Mouse (Mus musculus): Measurements from ENCODE around the gene Aig1. TPM values are rescaled to one million over a fixed set of nuclear protein-coding genes. Genes with fewer than 3 reads are reported as not detected.

The Aig1 gene
- polyA plus RNA-seq, 1 experiment from 2014 or later: 48.8 TPM

GRCm38 (mm10) chr10:13801296-13801695 lies 67.5 kb downstream of the Aig1 start:
- Histone ChIP-seq H3K36me3 (peaks cover 7% of the 10 kb centered on the region; the same call in 1 of the 2 replicates), H3K27ac (no peak overlapping the region), H3K9ac (no peak overlapping the region), H3K4me2 (replicated peaks) (no peak overlapping the region), H3K4me3 (no peak overlapping the region), H3K27me3 (replicated peaks) (no peaks in the 10 kb centered on the region), H3K9me3 (no peaks in the 10 kb centered on the region), H3K4me1 (no peaks in the 10 kb centered on the region)
- no peak for ATAC-seq (ENCODE audit: low FRiP score, low read depth)
- 92% methylated on average over 5 of the region's 5 CpGs for WGBS

- Histone ChIP-seq H3K4me1 (no peaks in the 10 kb centered on the region), H3K27me3 (replicated peaks) (no peaks in the 10 kb centered on the region), H3K4me2 (replicated peaks) (no peak overlapping the region), H3K9me3 (no peaks in the 10 kb centered on the region), H3K36me3 (peaks cover 5% of the 10 kb centered on the region; the same call in 1 of the 2 replicates), H3K4me3 (no peak overlapping the region), H3K9ac (no peak overlapping the region), H3K27ac (no peak overlapping the region)
- no peak for ATAC-seq (ENCODE audit: low FRiP score, low read depth)
- WGBS: 86% methylated on average over 1 of the region's 1 CpGs
These were observed 75.3 kb downstream of the Aig1 start for GRCm38 (mm10) chr10:13793458-13793857.

- no peak overlapping the region for H3K4me3 ChIP-seq
- H3K4me2 ChIP-seq (replicated peaks): no peak overlapping the region
- H3K9ac ChIP-seq: no peak overlapping the region
- no peaks in the 10 kb centered on the region for H3K27me3 ChIP-seq (replicated peaks)
- H3K9me3 ChIP-seq: no peaks in the 10 kb centered on the region
- WGBS: 90% methylated on average over 8 of the region's 8 CpGs
- no peak overlapping the region for H3K27ac ChIP-seq
- peaks cover 5% of the 10 kb centered on the region; the same call in 1 of the 2 replicates for H3K36me3 ChIP-seq
- H3K4me1 ChIP-seq: no peaks in the 10 kb centered on the region
- no peak for ATAC-seq (ENCODE audit: low FRiP score, low read depth)
These were observed 76.0 kb downstream of the Aig1 start for GRCm38 (mm10) chr10:13792788-13793187.

GRCm38 (mm10) chr10:13789604-13790003 lies 79.2 kb downstream of the Aig1 start:
- H3K4me2 ChIP-seq (replicated peaks): no peak overlapping the region
- H3K9ac ChIP-seq: no peak overlapping the region
- H3K36me3 ChIP-seq: peaks cover 3% of the 10 kb centered on the region; the same call in 1 of the 2 replicates
- WGBS: 98% methylated on average over 1 of the region's 1 CpGs
- H3K27ac ChIP-seq: no peak overlapping the region
- H3K4me1 ChIP-seq: no peaks in the 10 kb centered on the region
- no peak for ATAC-seq (ENCODE audit: low FRiP score, low read depth)
- H3K9me3 ChIP-seq: no peaks in the 10 kb centered on the region
- H3K27me3 ChIP-seq (replicated peaks): no peaks in the 10 kb centered on the region
- no peak overlapping the region for H3K4me3 ChIP-seq

GRCm38 (mm10) chr10:13788057-13788456 lies 80.7 kb downstream of the Aig1 start:
- Histone ChIP-seq H3K4me1 (no peaks in the 10 kb centered on the region), H3K9ac (no peak overlapping the region), H3K9me3 (no peaks in the 10 kb centered on the region), H3K27ac (no peak overlapping the region), H3K4me2 (replicated peaks) (no peak overlapping the region), H3K4me3 (no peak overlapping the region), H3K27me3 (replicated peaks) (no peaks in the 10 kb centered on the region), H3K36me3 (no peaks in the 10 kb centered on the region)
- WGBS: 91% methylated on average over 9 of the region's 9 CpGs
- no peak for ATAC-seq (ENCODE audit: low FRiP score, low read depth)

GRCm38 (mm10) chr10:13782774-13783173 lies 86.0 kb downstream of the Aig1 start:
- no peaks in the 10 kb centered on the region for H3K36me3 ChIP-seq
- no peaks in the 10 kb centered on the region for H3K4me1 ChIP-seq
- no peaks in the 10 kb centered on the region for H3K9me3 ChIP-seq
- ATAC-seq (ENCODE audit: low FRiP score, low read depth): no peak
- H3K4me3 ChIP-seq: no peak overlapping the region
- H3K4me2 ChIP-seq (replicated peaks): no peak overlapping the region
- H3K27ac ChIP-seq: no peak overlapping the region
- no peak overlapping the region for H3K9ac ChIP-seq
- 87% methylated on average over 5 of the region's 5 CpGs for WGBS
- H3K27me3 ChIP-seq (replicated peaks): no peaks in the 10 kb centered on the region

- 87% methylated on average over 10 of the region's 10 CpGs for WGBS
- no peaks in the 10 kb centered on the region for H3K27me3 ChIP-seq (replicated peaks)
- no peak overlapping the region for H3K27ac ChIP-seq
- no peak overlapping the region for H3K4me3 ChIP-seq
- H3K36me3 ChIP-seq: no peaks in the 10 kb centered on the region
- no peak for ATAC-seq (ENCODE audit: low FRiP score, low read depth)
- no peak overlapping the region for H3K4me2 ChIP-seq (replicated peaks)
- H3K9ac ChIP-seq: no peak overlapping the region
- no peaks in the 10 kb centered on the region for H3K9me3 ChIP-seq
- H3K4me1 ChIP-seq: no peaks in the 10 kb centered on the region
These were observed 86.5 kb downstream of the Aig1 start for GRCm38 (mm10) chr10:13782235-13782757.

- no peak for ATAC-seq (ENCODE audit: low FRiP score, low read depth)
- no peak overlapping the region for H3K4me2 ChIP-seq (replicated peaks)
- 89% methylated on average over 3 of the region's 3 CpGs for WGBS
- H3K4me1 ChIP-seq: no peaks in the 10 kb centered on the region
- H3K27ac ChIP-seq: no peak overlapping the region
- H3K9me3 ChIP-seq: no peaks in the 10 kb centered on the region
- no peaks in the 10 kb centered on the region for H3K27me3 ChIP-seq (replicated peaks)
- H3K36me3 ChIP-seq: no peaks in the 10 kb centered on the region
- no peak overlapping the region for H3K4me3 ChIP-seq
- H3K9ac ChIP-seq: no peak overlapping the region
These were observed 92.8 kb downstream of the Aig1 start for GRCm38 (mm10) chr10:13776014-13776413.

- no peak for ATAC-seq (ENCODE audit: low FRiP score, low read depth)
- H3K36me3 ChIP-seq: no peaks in the 10 kb centered on the region
- 96% methylated on average over 2 of the region's 2 CpGs for WGBS
These were observed 93.4 kb downstream of the Aig1 start for GRCm38 (mm10) chr10:13775411-13775810.

GRCm38 (mm10) chr10:13774910-13775309 lies 93.9 kb downstream of the Aig1 start:
- no peak overlapping the region for H3K27ac ChIP-seq
- 87% methylated on average over 3 of the region's 3 CpGs for WGBS
- no peak overlapping the region for H3K4me3 ChIP-seq
- no peak for ATAC-seq (ENCODE audit: low FRiP score, low read depth)
- H3K4me1 ChIP-seq: no peaks in the 10 kb centered on the region
- H3K4me2 ChIP-seq (replicated peaks): no peak overlapping the region
- no peaks in the 10 kb centered on the region for H3K36me3 ChIP-seq
- no peaks in the 10 kb centered on the region for H3K27me3 ChIP-seq (replicated peaks)
- H3K9me3 ChIP-seq: no peaks in the 10 kb centered on the region
- H3K9ac ChIP-seq: no peak overlapping the region

More at GRCm38 (mm10) chr10:13775411-13775810, 93.4 kb downstream of the Aig1 start:
- Histone ChIP-seq H3K27me3 (replicated peaks) (no peaks in the 10 kb centered on the region), H3K4me1 (no peaks in the 10 kb centered on the region), H3K4me2 (replicated peaks) (no peak overlapping the region), H3K9ac (no peak overlapping the region), H3K27ac (no peak overlapping the region), H3K9me3 (no peaks in the 10 kb centered on the region), H3K4me3 (no peak overlapping the region)

- no peak for ATAC-seq (ENCODE audit: low FRiP score, low read depth)
- H3K27me3 ChIP-seq (replicated peaks): no peaks in the 10 kb centered on the region
- H3K4me2 ChIP-seq (replicated peaks): no peak overlapping the region
- H3K27ac ChIP-seq: no peak overlapping the region
- H3K9ac ChIP-seq: no peak overlapping the region
- H3K9me3 ChIP-seq: no peaks in the 10 kb centered on the region
- no peaks in the 10 kb centered on the region for H3K36me3 ChIP-seq
- 84% methylated on average over 1 of the region's 1 CpGs for WGBS
- H3K4me3 ChIP-seq: no peak overlapping the region
- H3K4me1 ChIP-seq: no peaks in the 10 kb centered on the region
These were observed 98.1 kb downstream of the Aig1 start for GRCm38 (mm10) chr10:13770720-13771119.

- no peaks in the 10 kb centered on the region for H3K36me3 ChIP-seq
- WGBS: 92% methylated on average over 2 of the region's 2 CpGs
- H3K4me1 ChIP-seq: no peaks in the 10 kb centered on the region
- no peaks in the 10 kb centered on the region for H3K9me3 ChIP-seq
- H3K4me3 ChIP-seq: no peak overlapping the region
- H3K27ac ChIP-seq: no peak overlapping the region
- ATAC-seq (ENCODE audit: low FRiP score, low read depth): no peak
- no peak overlapping the region for H3K4me2 ChIP-seq (replicated peaks)
- H3K27me3 ChIP-seq (replicated peaks): no peaks in the 10 kb centered on the region
- no peak overlapping the region for H3K9ac ChIP-seq
These were observed 99.0 kb downstream of the Aig1 start for GRCm38 (mm10) chr10:13769789-13770188.

GRCm38 (mm10) chr10:13768866-13769265 lies 99.9 kb downstream of the Aig1 start:
- Histone ChIP-seq H3K27me3 (replicated peaks) (no peaks in the 10 kb centered on the region), H3K4me1 (no peaks in the 10 kb centered on the region), H3K9me3 (no peaks in the 10 kb centered on the region), H3K4me3 (no peak overlapping the region), H3K36me3 (no peaks in the 10 kb centered on the region), H3K27ac (no peak overlapping the region), H3K9ac (no peak overlapping the region), H3K4me2 (replicated peaks) (no peak overlapping the region)
- ATAC-seq (ENCODE audit: low FRiP score, low read depth): no peak
